Mouse (Mus musculus): ENCODE results near the gene Gm5414. TPM values are rescaled to one million over a fixed set of nuclear protein-coding genes. Genes with fewer than 3 reads are reported as not detected.

Gene Gm5414
- total RNA-seq (2021): not detected
- long read RNA-seq, experiment 1: 0 reads
- long read RNA-seq, experiment 2: 0 reads

DNA sequence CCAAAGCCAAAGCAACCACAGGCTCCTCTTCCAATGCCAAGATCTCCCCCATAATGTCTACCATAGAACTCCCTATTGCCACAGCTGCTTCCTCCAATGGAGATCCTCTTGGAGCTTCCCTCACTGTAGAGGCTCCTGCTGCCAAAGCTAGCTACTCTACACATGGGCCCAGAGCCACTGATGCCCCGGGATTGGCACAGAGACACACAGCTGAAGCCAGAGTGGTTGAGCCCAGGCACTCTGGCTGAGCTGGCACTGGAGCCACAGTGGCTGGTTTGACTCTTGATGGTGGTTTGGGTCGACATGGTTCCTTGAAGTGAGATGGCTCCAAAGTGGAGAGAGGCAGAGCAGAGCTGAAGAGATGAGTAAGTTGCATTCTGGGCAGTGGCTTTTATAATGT, at the start of gene Gm5414:
TSS of gene Gm5414 (minus strand) at position 305 of the 400 bp plus-strand sequence.
- DNase-seq: no peak
- intact Hi-C loops (cut with DNase I): no loop called here

DNA sequence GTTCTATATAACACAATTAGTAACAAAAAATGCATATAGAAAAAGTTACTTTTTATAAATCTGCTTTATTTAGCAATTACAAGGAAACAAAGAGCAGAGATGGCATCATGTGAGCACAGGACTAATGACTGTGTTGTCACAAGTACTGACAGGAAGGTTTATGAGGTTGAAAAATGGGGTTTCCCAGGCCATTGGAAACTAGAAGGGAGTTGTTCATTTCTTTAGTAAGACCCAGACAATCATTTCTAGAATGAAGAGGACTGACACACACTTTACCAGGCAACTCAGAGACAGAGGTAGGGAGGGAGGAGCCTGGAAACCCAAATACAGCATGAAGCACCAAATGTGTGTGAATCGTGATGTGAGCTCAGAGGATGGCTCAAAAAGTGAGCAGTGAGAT, 48.0 kb upstream of the Gm5414 start:
- intact Hi-C loops (cut with DNase I): no loop called here
- DNase-seq: no peak

DNA sequence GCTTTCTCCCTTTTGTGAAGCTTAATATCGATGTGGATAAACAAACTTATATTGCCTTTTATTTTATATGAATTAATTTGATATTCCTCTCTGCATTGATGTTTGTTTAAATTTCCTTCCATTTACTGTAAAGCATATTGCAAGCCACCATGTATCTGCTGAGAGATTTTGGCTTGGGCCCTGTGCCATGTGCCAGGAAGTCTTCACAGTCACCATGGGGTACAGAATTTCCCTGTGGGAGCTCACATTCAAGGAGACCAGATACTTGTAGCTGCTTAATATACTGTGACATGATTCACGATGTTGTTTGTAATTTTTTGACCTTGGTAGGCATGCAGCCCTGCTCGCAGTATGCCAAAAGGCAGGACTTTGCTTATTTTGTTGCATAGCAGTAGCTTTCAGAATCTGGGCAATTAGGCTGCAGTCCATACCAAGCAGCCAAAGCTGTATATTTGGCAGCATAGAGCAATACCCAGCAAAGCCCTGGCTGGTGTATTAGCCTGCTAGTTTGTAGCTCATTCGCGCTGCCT, 24.8 kb upstream of the Gm5414 start:
- DNase-seq: no peak

DNA sequence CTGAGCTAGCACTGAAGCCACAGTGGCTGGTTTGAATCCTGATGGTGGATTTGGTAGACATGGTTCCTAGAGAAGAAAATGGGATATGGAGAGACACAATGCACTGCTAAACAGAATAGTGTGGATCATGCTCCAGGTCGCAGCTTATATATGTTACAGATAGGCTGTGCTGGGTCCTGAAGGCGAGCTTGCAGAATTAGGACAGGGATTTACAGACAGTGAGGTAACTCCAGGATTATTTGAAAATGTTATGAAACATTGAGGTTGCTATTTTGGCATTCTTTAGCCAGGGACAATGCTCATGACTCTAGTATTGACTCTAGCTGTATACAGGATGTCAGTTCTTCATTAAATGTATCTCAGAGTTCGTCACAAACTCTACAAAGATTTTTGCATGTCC, 19.3 kb upstream of the Gm5414 start, which contains the start of gene Gm5478:
TSS of gene Gm5478 (minus strand) at position 101 of the 400 bp plus-strand sequence.
- DNase-seq: no peak
- intact Hi-C loops (cut with DNase I): no loop called here

More for the DNA sequence above, 24.8 kb upstream of the Gm5414 start:
- intact Hi-C loops (cut with DNase I): no loop called here

DNA sequence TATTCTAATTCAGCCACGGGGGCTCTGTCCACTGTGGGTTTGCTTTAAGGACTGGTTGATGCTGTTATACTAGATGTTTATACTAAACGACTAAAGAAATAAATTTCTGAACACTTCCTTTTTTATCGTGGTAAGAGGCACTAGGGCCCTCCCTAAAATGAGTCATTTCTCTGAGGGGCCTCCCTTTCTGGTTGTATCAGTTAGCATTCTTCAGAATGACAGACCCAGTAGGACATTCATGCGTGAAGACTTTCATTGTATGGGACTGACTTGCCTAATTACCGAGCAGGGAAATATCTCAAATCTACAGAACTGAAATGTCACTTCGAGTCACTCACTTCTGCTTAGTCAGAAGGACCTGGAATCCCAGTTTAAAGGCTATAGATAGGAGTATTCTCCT, 28.9 kb downstream of the Gm5414 start:
- intact Hi-C loops (cut with DNase I): no loop called here

DNA sequence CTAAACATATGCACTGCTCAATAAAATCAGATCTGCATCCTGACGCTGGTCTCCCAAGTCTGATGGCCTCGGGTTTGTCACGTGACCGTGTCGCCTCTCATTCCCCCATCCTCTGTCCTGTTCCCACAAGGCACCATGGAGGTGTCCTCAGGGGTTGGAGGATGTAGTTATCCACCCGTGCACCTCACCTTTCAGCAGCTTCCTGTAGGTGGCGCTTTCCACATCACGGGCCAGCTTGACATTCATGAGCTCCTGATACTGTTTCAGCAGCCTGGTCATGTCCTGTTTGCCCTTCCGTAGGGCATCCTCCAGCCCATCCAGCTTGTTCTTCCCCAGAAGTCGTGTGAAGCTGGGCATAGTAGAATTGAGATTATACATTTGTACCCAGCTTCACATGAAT, 39.8 kb downstream of the Gm5414 start:
- intact Hi-C loops (cut with DNase I): no loop called here
- no peak for DNase-seq

More for the DNA sequence above, 28.9 kb downstream of the Gm5414 start:
- DNase-seq: no peak

DNA sequence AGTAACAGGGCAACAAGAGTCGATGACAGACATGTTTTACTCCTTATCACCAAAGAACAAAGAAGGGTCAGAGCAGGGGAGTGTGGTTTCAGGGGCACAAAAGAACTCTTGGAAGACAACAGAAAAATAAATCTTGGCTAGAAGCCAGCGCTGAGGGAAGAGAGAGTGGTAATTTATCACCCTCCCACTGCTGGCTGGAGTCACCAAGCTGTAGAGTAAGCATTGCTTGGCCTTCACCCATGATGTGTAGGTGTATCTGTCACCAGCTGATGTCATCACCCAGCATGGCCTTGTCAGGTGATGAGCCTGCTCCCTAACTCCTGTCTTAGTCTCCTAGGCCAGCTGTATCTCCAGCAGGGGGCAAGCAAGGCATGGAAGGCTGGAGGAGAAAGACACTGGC, 43.5 kb downstream of the Gm5414 start:
- intact Hi-C loops (cut with DNase I): no loop called here

DNA sequence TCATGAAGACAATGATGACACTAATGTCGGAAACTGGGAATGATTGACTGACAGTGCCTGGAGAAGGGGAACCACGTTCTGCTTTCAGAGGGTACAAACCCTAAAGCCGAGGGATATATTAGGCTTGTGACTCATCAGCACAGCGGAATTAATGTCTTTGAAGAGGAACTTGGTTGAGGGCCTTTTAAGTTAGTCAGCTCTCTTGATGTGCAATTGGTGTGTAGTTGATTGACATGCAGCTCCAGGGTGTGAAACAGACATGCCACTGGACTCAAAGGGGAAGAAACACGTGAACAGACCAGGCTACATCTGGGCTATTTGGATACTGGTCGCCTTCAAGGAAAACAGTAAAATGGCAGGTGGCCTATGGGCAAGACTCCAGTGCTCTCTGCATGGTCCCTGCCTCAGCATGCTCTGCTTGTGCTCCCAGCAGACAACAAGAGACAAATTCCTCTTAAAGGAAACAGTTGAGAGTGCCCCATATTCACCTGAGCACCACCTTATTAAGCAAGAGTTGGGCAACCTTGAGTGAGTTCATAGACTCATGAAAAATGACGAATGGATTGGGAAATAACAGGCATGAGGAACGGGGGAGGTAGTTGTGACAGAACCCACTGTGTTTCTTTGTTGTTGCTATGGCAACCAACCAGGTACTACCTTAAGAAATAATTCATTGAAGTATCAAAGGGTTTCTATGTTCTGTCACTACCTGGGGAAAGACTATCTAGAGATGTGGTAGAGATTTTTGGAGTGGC, 44.6 kb downstream of the Gm5414 start:
- intact Hi-C loops (cut with DNase I): no loop called here
- no peak for DNase-seq

More for the DNA sequence above, 43.5 kb downstream of the Gm5414 start:
- no peak for DNase-seq

DNA sequence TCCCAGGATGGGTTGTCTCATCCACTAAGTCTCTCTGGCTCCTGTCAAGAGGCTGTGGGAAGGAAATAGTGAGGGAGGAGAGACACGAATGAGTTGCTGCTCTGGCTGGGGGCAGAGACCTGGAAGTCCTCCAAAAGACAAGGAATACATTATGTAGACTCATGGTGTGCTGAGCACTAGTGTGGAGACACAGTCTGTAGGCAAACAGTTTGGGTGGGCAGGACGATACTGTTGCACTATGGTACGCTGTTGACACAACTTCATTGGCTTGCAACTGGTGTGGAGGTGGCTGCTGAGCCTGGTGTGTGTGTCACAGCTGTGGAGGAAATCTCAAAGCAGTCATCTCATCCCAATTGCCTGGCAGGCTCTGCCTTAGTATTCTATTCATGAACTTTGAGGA, 46.3 kb downstream of the Gm5414 start:
- no peak for DNase-seq
- intact Hi-C loops (cut with DNase I): no loop called here

DNA sequence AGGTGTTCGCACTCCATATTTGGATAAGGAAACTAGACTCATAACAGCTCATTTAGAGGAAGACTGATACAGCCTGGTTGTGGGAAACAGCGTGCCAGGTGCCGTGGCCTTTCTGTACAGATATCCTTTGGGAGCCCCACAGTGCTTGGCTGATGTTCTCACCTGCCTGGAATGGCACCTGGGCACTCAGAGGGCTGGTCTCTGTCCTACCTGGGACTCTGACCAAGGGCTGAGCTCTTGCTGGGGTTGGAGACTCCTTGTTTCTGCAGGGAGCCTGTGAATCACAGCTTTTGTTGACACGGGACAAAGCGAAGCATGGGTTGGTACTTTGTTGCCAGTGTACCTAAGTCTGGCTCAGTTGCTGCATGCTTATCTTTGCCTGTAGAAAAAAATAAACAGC, 52.5 kb downstream of the Gm5414 start:
- DNase-seq: no peak
- intact Hi-C loops (cut with DNase I): no loop called here

Small RNAs within 50 kb of the gene (microRNA-seq; reads per million reads assigned to microRNA genes)
- gene Gm44383: 0 reads per million in 2 experiments
- gene Gm44479: 0 reads per million in 2 experiments

Other genes starting within 250 kb of the Gm5414 start
- 1 to 10 TPM; 3.2 to 3.4 TPM for gene Krt7, start 217.1 kb downstream of the Gm5414 start, total RNA-seq (2021)
- gene Krt87, start 189.4 kb downstream of the Gm5414 start, total RNA-seq (2021): not detected
- not detected for gene Krt88, start 180.4 kb downstream of the Gm5414 start, total RNA-seq (2021)
- not detected for gene Krt81, start 164.4 kb downstream of the Gm5414 start, total RNA-seq (2021)
- gene Krt86, start 154.7 kb downstream of the Gm5414 start, total RNA-seq (2021): not detected
- not detected for gene Krt83, start 136.7 kb downstream of the Gm5414 start, total RNA-seq (2021)
- not detected for gene Gm49425, start 110.9 kb downstream of the Gm5414 start, total RNA-seq (2021)
- under 1 TPM in 1 of 2 experiments, not detected in 1; 0.15 TPM for gene Krt84, start 95.4 kb downstream of the Gm5414 start, total RNA-seq (2021)
- not detected for gene Krt82, start 77.5 kb downstream of the Gm5414 start, total RNA-seq (2021)
- under 1 TPM in 1 of 2 experiments, not detected in 1; 0.14 TPM for gene Krt90, start 65.2 kb downstream of the Gm5414 start, total RNA-seq (2021)
- not detected for gene Krt75, start 54.3 kb downstream of the Gm5414 start, total RNA-seq (2021)
- not detected for gene Gm5478, start 19.2 kb upstream of the Gm5414 start, total RNA-seq (2021)
- under 1 TPM in 1 of 2 experiments, not detected in 1; 0.22 TPM for gene Krt6b, start 52.1 kb upstream of the Gm5414 start, total RNA-seq (2021)
- gene Krt6a, start 66.1 kb upstream of the Gm5414 start, total RNA-seq (2021): not detected
- 1 to 10 TPM in 1 of 2 experiments, under 1 TPM in 1; 0.33 to 2.1 TPM for gene Krt5, start 84.7 kb upstream of the Gm5414 start, total RNA-seq (2021)
- gene Krt71, start 114.9 kb upstream of the Gm5414 start, total RNA-seq (2021): not detected
- not detected for gene Krt72, start 158.3 kb upstream of the Gm5414 start, total RNA-seq (2021)
- not detected for gene Krt73, start 174.2 kb upstream of the Gm5414 start, total RNA-seq (2021)
- gene Krt2, start 190.0 kb upstream of the Gm5414 start, total RNA-seq (2021): not detected
- under 1 TPM in 1 of 2 experiments, not detected in 1; 0.07 TPM for gene Krt1, start 222.6 kb upstream of the Gm5414 start, total RNA-seq (2021)
- not detected for gene Krt77, start 241.5 kb upstream of the Gm5414 start, total RNA-seq (2021)

All from heart, postnatal 14 days (tissue).